Mouse (Mus musculus) heart, adult 2 months (tissue): ENCODE data around the gene Kdf1.

Experiments
- CTCF ChIP-seq: fragments of 200-600 bp; IDR thresholded peaks from 2 replicates; pipeline ENCODE4 v1.8.1; 2022; ENCODE audit warnings: antibody characterized with exemption, mild to moderate bottlenecking, moderate library complexity
- POLR2A ChIP-seq: fragments of 200-500 bp; IDR thresholded peaks from 2 replicates; pipeline ENCODE4 v1.6.1; 2011; ENCODE audit warnings: mild to moderate bottlenecking, low read depth, low read length, control low read depth; ENCODE audit not compliant: insufficient read depth

GRCm38 (mm10) chr4:133577983-133578382 lies 59.2 kb downstream of the Kdf1 start:
- no peak for TF ChIP-seq CTCF
- no peak for TF ChIP-seq POLR2A
